Mouse (Mus musculus) heart, postnatal 0 days (tissue): ENCODE results near the gene Treml2. TPM values are rescaled to one million over a fixed set of nuclear protein-coding genes. Genes with fewer than 3 reads are reported as not detected.
A peak's percentile ranks its signal among the peaks of the same experiment; 100 is the strongest.
"Not testable (repeated sequence)": the region's sequence is repeated elsewhere in the genome, so short reads cannot be mapped to it uniquely, and the experiment has no call there.

ENCODE experiments used
- ATAC-seq: fragments of 200-750 bp; cut with Nextera tagmentation; 2 replicates; pipeline ENCODE4 v1.8.0; 2017; ENCODE audit warnings: low read depth, moderate number of reproducible peaks, moderate library complexity; ENCODE audit not compliant: insufficient read depth
- DNase-seq: peaks from one replicate; pipeline ENCODE4 v3.0.0-alpha.2; 2016; ENCODE audit warnings: low spot score
- H3K27ac ChIP-seq: fragments of 300-500 bp; sonication (generic); 2 replicates; pipeline ENCODE4 v1.5.1; 2014; ENCODE audit warnings: low read depth, mild to moderate bottlenecking
- H3K27me3 ChIP-seq: fragments of 300-500 bp; sonication (generic); 2 replicates; pipeline ENCODE4 v1.6.1; 2014; ENCODE audit warnings: low read length, mixed read lengths; ENCODE audit not compliant: control insufficient read depth, insufficient read depth
- H3K36me3 ChIP-seq: fragments of 300-500 bp; sonication (generic); replicated peaks from 2 replicates; pipeline ENCODE4 v1.6.1; 2014; ENCODE audit warnings: low read length, mixed read lengths; ENCODE audit not compliant: control insufficient read depth, insufficient read depth
- H3K4me1 ChIP-seq: fragments of 300-500 bp; sonication (generic); 2 replicates; pipeline ENCODE4 v1.6.1; 2014; ENCODE audit warnings: antibody characterized with exemption; ENCODE audit not compliant: control insufficient read depth, insufficient read depth
- H3K4me2 ChIP-seq: fragments of 300-500 bp; sonication (generic); 2 replicates; pipeline ENCODE4 v1.6.1; 2014; ENCODE audit warnings: low read depth, mild to moderate bottlenecking, low read length, moderate library complexity
- H3K4me3 ChIP-seq: fragments of 300-500 bp; sonication (generic); 2 replicates; pipeline ENCODE4 v1.5.1; 2014; ENCODE audit warnings: low read depth, low read length
- H3K9ac ChIP-seq: fragments of 300-500 bp; sonication (generic); replicated peaks from 2 replicates; pipeline ENCODE4 v1.6.1; 2014; ENCODE audit warnings: low read depth, low read length, mixed read lengths
- H3K9me3 ChIP-seq: fragments of 300-500 bp; sonication (generic); replicated peaks from 2 replicates; pipeline ENCODE4 v1.6.1; 2016; ENCODE audit warnings: low read length; ENCODE audit not compliant: control insufficient read depth
- CTCF ChIP-seq: IDR thresholded peaks from 2 replicates; pipeline ENCODE4 v1.5.1; 2016; ENCODE audit warnings: antibody characterized with exemption, control low read depth, low read depth
- EP300 ChIP-seq: IDR thresholded peaks from 2 replicates; pipeline ENCODE4 v1.6.1; 2016; ENCODE audit warnings: antibody characterized with exemption, low read depth
- WGBS: fragments of 180-500 bp; shearing (Covaris S2); extraction: QIAGEN DNeasy Blood & Tissue Kit; methylation state at CpG from one replicate; pipeline ENCODE4 v1.1.7; 2014; 5-methylcytosine and 5-hydroxymethylcytosine counted together
- polyA plus RNA-seq: library from polyadenylated mRNA; unstranded; fragments of >200 nt; fragmentation: Nextera tagmentation; extraction: Ambion mirVana; gene quantifications from 2 replicates; pipeline ENCODE4 v1.2.1, GENCODE M21; 2015
- total RNA-seq: library from RNA; depleted of rRNA; stranded (reverse); fragments of >200 nt; gene quantifications from 2 replicates; pipeline ENCODE4 v1.2.3, GENCODE M21; 2014; ENCODE audit warnings: low replicate concordance

Treml2 gene
- total and polyA plus RNA-seq, 2 experiments from 2014 or later, result 0.15 TPM; not detected in 1

DNA sequence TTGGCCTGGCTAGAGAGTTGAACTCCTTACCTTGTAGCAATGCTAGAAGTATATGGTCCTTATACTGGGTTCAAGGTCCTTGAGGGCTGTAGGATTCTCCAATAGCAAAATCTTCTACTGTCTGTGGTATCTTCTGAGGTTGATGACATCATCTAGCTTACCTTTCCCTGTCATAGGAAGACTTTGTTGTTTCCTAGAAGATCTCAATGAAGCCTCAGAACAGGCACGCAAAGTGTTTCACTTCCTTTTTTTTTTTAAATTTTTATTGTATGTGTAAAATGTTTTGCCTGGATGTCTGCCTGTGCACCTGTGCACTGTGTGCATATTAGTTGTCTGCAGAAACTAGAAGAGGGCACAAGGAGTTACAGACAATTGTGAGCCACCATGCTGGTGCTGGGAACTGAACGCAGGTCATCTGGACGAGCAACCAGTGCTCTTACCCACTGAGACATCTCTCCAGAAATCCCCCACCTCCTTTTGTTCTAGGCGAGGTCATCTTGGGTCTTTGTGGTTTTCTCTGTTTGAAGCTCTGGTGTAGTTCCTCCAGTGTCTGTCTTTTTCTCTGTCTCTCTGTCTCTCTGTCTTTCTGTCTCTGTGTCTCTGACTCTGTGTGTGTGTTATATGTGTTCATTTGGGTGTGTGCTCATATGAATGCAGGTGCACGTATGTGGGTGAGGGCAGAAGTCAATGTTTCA is 5.7 kb upstream of the Treml2 start:
- Histone ChIP-seq H3K9me3 (0 out of 2 replicates have a peak, but pooled peaks cover 4% of the 10 kb centered on the region), H3K27me3 (no peaks in the 10 kb centered on the region), H3K4me1 (no peaks in the 10 kb centered on the region), H3K36me3 (no peaks in the 10 kb centered on the region), H3K4me3 (no peak overlapping the region), H3K4me2 (no peak overlapping the region), H3K27ac (no peak overlapping the region), H3K9ac (no peak overlapping the region)
- ATAC-seq (no peak), DNase-seq (no peak)
- 70% methylated on average over 5 of the region's 5 CpGs for WGBS
- TF ChIP-seq CTCF (no peak), EP300 (no peak)

DNA sequence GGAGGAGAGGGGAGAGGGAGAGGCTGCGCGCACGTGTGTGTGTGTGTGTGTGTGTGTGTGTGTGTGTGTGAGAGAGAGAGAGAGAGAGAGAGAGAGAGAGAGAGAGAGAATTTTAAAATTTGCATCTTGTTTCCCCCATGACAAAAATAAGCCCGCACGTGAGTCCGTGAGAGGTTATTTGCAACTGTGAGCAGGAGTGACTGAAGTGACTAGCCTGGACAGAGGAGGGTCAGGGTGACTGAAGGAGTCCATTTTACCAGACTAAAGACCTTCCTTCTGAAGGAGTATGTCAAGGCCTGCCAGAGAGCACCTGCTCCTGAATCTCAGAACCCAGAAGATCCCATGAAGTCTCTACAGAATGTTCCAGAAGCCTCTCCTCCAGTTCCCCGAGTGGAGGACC is 458 bp downstream of the Treml2 start:
- 38% methylated on average over 6 of the region's 7 CpGs for WGBS
- DNase-seq (no peak), ATAC-seq (no peak)
- Histone ChIP-seq H3K36me3 (no peaks in the 10 kb centered on the region), H3K4me1 (no peaks in the 10 kb centered on the region), H3K27ac (no peak overlapping the region), H3K4me2 (no peak overlapping the region), H3K9ac (no peak overlapping the region), H3K9me3 (no peaks in the 10 kb centered on the region), H3K27me3 (no peaks in the 10 kb centered on the region), H3K4me3 (no peak overlapping the region)
- TF ChIP-seq EP300 (no peak), CTCF (no peak)

DNA sequence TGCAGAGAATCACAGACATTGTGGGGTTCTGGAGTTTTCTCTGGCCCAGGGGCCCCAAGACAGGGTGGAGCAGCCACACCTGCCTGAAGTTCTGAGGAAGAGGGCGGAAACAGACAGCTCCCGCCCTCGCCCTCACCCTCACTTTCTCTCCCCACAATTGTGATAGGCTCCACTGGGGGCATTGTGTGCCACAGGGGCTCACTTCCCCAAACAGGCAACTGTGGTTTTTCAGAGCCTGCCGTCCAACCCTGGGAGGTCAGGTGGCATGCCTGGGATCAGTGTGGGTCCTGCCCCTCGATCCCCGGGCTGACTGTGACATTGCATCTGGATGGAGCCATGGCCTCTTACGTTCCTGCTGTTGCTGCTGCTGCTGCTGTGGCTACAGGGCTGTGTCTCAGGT is 901 bp downstream of the Treml2 start:
- Histone ChIP-seq H3K27me3 (no peaks in the 10 kb centered on the region), H3K4me1 (no peaks in the 10 kb centered on the region), H3K27ac (no peak overlapping the region), H3K9ac (no peak overlapping the region), H3K36me3 (no peaks in the 10 kb centered on the region), H3K9me3 (no peaks in the 10 kb centered on the region), H3K4me2 (peak overlapping the region; percentile 8; the same call in 1 of the 2 replicates), H3K4me3 (peak overlapping the region; percentile 17; the same call in 1 of the 2 replicates)
- TF ChIP-seq CTCF, result no peak
- no peak for TF ChIP-seq EP300
- ATAC-seq, result no peak
- 72% methylated on average over 7 of the region's 7 CpGs for WGBS
- no peak for DNase-seq

DNA sequence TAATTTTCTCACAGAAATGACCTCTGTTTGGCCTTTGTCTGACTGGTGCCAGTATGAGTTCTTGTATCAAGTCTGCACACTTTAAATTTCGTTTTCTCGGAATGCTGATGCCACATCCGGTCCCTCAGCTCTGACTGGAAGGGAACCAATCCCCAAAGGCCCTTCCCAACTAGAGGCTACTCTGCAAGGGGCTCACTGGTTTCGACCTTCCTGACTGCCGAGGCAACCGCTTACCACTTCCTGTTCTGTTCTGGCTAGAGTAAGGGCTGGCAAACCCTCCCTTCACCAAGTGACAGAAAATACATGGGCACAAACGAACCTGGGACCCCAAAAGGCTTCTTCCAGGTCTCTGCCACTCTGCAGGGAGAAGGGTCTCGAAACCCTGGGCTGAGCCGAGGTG is 1.6 kb downstream of the Treml2 start:
- H3K27ac ChIP-seq, result no peak overlapping the region; the same call in 1 of the 2 replicates
- DNase-seq (no peak), ATAC-seq (no peak)
- H3K9me3 ChIP-seq, result no peaks in the 10 kb centered on the region
- no peaks in the 10 kb centered on the region for H3K36me3 ChIP-seq
- TF ChIP-seq EP300 (no peak), CTCF (no peak)
- WGBS, result 62% methylated on average over 9 of the region's 9 CpGs
- no peak overlapping the region for H3K9ac ChIP-seq
- peak overlapping the region; percentile 17; the same call in 1 of the 2 replicates for H3K4me3 ChIP-seq
- no peaks in the 10 kb centered on the region for H3K4me1 ChIP-seq
- H3K4me2 ChIP-seq, result peak overlapping the region; percentile 8; the same call in 1 of the 2 replicates
- H3K27me3 ChIP-seq, result no peaks in the 10 kb centered on the region

DNA sequence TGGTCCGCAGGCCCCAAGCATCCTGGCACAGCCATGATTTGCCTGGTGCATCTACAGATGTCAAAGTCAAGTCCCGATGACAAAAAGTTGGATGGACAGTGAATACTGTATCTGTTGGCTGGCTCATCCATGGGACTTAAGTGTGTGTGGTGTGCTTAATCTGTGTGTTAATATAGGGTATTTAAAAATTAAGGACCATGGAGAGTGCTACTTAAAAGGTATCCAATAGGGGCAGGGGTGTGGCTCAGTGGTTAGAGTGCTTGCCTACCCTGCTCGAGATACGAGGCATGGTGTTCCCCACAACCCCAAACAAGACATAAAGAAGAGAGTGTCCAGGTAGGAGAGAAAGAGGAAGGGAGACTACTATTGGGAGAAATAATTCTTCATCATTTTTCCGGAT is 2.5 kb downstream of the Treml2 start:
- 79% methylated on average over 5 of the region's 5 CpGs for WGBS

DNA sequence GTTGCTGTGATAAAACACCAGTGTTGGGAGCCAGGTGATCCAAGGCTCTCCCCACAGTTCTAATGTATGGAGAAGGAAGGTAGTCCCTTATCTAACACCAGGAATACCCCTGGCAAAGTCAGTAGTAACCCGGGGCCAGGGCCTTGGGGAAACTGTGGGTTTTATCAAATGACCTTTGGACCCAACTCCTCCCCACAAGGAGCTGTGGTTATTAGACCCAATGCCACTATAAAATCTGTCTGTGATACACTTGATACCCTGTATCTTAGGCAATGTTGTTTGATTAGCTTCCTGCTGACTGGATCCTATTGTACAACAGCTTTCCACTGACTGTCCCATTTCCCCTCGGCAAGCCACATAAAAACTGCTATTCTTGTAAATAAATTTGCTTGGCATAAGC is 12.8 kb downstream of the Treml2 start:
- ATAC-seq (no peak), DNase-seq (no peak)
- Histone ChIP-seq H3K36me3 (no peaks in the 10 kb centered on the region), H3K9me3 (no peaks in the 10 kb centered on the region), H3K4me3 (no peak overlapping the region), H3K27ac (no peak overlapping the region), H3K9ac (no peak overlapping the region), H3K4me2 (no peak overlapping the region), H3K4me1 (no peaks in the 10 kb centered on the region), H3K27me3 (no peaks in the 10 kb centered on the region)
- TF ChIP-seq CTCF, result no peak
- no peak for TF ChIP-seq EP300
- 80% methylated on average over 2 of the region's 2 CpGs for WGBS

More for the DNA sequence above, 2.5 kb downstream of the Treml2 start:
- DNase-seq (no peak), ATAC-seq (no peak)
- no peaks in the 10 kb centered on the region for H3K4me1 ChIP-seq
- H3K27me3 ChIP-seq, result no peaks in the 10 kb centered on the region
- no peaks in the 10 kb centered on the region for H3K9me3 ChIP-seq
- TF ChIP-seq EP300, result no peak
- TF ChIP-seq CTCF, result no peak
- no peak overlapping the region for H3K27ac ChIP-seq
- no peaks in the 10 kb centered on the region for H3K36me3 ChIP-seq
- H3K4me2 ChIP-seq, result no peak overlapping the region
- no peak overlapping the region for H3K4me3 ChIP-seq
- H3K9ac ChIP-seq, result no peak overlapping the region

DNA sequence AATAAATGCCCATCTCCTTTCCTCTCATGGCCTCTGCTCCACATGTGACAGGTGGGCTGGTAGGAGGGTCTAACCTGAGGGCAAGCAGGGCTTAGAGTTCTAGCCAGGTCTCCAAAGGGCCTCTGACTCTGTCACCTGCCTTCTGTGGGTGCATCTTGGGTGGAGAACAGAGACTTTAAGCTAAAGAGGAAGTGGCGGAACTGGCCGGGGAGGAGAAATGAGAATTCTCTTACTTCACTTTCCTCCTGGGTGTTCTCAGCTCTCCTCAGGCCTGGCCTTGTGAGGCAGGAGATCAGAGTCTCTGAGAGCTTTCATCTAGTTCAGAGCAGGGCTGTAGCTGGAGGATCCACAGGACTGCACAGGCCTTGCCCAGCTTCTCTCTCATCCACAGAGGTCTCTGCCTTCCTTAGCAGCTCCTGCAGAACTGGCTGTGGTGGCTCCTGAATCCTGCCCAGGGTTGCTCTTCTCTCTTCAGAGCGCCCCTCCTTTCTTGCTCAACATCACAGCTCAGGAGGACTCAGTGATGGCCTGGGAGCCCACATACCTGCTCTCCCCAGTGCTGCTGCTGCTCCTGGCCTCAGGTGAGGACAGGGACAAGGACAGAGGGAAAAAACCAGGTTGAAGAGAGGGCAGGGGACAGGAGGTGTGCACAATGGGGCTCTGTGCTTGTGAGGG is 16.7 kb downstream of the Treml2 start, which contains the start of gene B430306N03Rik:
B430306N03Rik (plus strand) TSS at position 237 of the 675 bp plus-strand sequence.
- not testable (repeated sequence) for H3K27me3 ChIP-seq, H3K4me2 ChIP-seq, H3K4me3 ChIP-seq, DNase-seq, H3K9ac ChIP-seq, H3K4me1 ChIP-seq, H3K9me3 ChIP-seq, H3K36me3 ChIP-seq, ATAC-seq, H3K27ac ChIP-seq
- 72% methylated on average over 3 of the region's 3 CpGs for WGBS
